Mouse (Mus musculus) adrenal gland, postnatal 25 days (tissue): Measurements from ENCODE around the gene Ctsa. TPM values are rescaled to one million over a fixed set of nuclear protein-coding genes. Genes with fewer than 3 reads are reported as not detected.

Experiments used
- DNase-seq: peaks from one replicate; pipeline ENCODE4 v3.0.0; 2021; ENCODE audit warnings: mixed read lengths
- total RNA-seq: library from RNA; stranded (reverse); gene quantifications from 2 replicates; pipeline ENCODE4 v1.2.3, GENCODE M21; 2021

Ctsa gene
- total RNA-seq, 1 experiment from 2014 or later = 121 TPM

GRCm38 (mm10) chr2:164804533-164805331 lies 27.9 kb upstream of the Ctsa start, which contains the start of the genes Acot8 and Zswim3:
Gene Acot8 (minus strand): TSS chr2:164804882.
Gene Zswim3 (plus strand): TSS chr2:164805098.
- peak; percentile 92 for DNase-seq

GRCm38 (mm10) chr2:164805332-164805718 lies 27.3 kb upstream of the Ctsa start:
- DNase-seq = no peak

GRCm38 (mm10) chr2:164806614-164807013 lies 26.1 kb upstream of the Ctsa start:
- no peak for DNase-seq

- DNase-seq = no peak
These were observed 19.1 kb upstream of the Ctsa start for GRCm38 (mm10) chr2:164813557-164813956.

GRCm38 (mm10) chr2:164815348-164815747 lies 17.3 kb upstream of the Ctsa start:
- DNase-seq = no peak

GRCm38 (mm10) chr2:164815821-164816220 lies 16.9 kb upstream of the Ctsa start:
- DNase-seq = no peak

- no peak for DNase-seq
These were observed 15.5 kb upstream of the Ctsa start for GRCm38 (mm10) chr2:164817206-164817605.

GRCm38 (mm10) chr2:164817703-164818102 lies 15.0 kb upstream of the Ctsa start:
- DNase-seq = no peak

- no peak for DNase-seq
These were observed 11.6 kb upstream of the Ctsa start for GRCm38 (mm10) chr2:164821060-164821459.

- DNase-seq = peak; percentile 99
These were observed 10.0 kb upstream of the Ctsa start, which contains the start of gene Zswim1 for GRCm38 (mm10) chr2:164822636-164823165. Gene Zswim1 (plus strand): TSS chr2:164822686.

GRCm38 (mm10) chr2:164823181-164823585 lies 9.5 kb upstream of the Ctsa start:
- peak; percentile 21 for DNase-seq

- DNase-seq = no peak
These were observed 8.7 kb upstream of the Ctsa start for GRCm38 (mm10) chr2:164823969-164824368.

GRCm38 (mm10) chr2:164825521-164825920 lies 7.2 kb upstream of the Ctsa start:
- DNase-seq = no peak

GRCm38 (mm10) chr2:164827146-164827850 lies 5.4 kb upstream of the Ctsa start:
- DNase-seq = no peak

- no peak for DNase-seq
These were observed 4.2 kb upstream of the Ctsa start, which contains the start of gene Spata25 for GRCm38 (mm10) chr2:164828437-164828836. Gene Spata25 (minus strand): TSS chr2:164828537.

GRCm38 (mm10) chr2:164829090-164829489 lies 3.6 kb upstream of the Ctsa start:
- DNase-seq = no peak

- DNase-seq = no peak
These were observed 1.6 kb upstream of the Ctsa start for GRCm38 (mm10) chr2:164831029-164831428.

- no peak for DNase-seq
These were observed 483 bp upstream of the Ctsa start for GRCm38 (mm10) chr2:164832032-164832747.

- DNase-seq = peak; percentile 85
These were observed 764 bp downstream of the Ctsa start, which contains the start of gene Neurl2 for GRCm38 (mm10) chr2:164833314-164833959. Gene Neurl2 (minus strand): TSS chr2:164833456.

- DNase-seq = no peak
These were observed 1.9 kb downstream of the Ctsa start for GRCm38 (mm10) chr2:164834531-164834930.

GRCm38 (mm10) chr2:164835164-164835563 lies 2.5 kb downstream of the Ctsa start:
- DNase-seq = no peak

- DNase-seq = no peak
These were observed 13.1 kb downstream of the Ctsa start for GRCm38 (mm10) chr2:164845782-164846181.
